Mouse (Mus musculus) small intestine, adult 2 months (tissue): ENCODE measurements at regions not wholly inside any gene's neighbourhood (a gene's known extent, or its start where the extent isn't known, plus 50 kb on each side); places are given as distances from the start of the nearest gene placed in this dataset.

ENCODE experiments used
- CTCF ChIP-seq: fragments of 200-500 bp; IDR thresholded peaks from 2 replicates; pipeline ENCODE4 v1.5.1; 2012; ENCODE audit warnings: low read depth, mild to moderate bottlenecking, control low read depth, inconsistent platforms, low read length, moderate library complexity, mixed read lengths; ENCODE audit not compliant: insufficient replicate concordance, insufficient read length; ENCODE audit errors: extremely low read depth
- POLR2A ChIP-seq: fragments of 200-500 bp; IDR thresholded peaks from 2 replicates; pipeline ENCODE4 v1.6.1; 2012; ENCODE audit warnings: low read depth, mild to moderate bottlenecking, control low read depth, inconsistent platforms, low read length, moderate library complexity

DNA sequence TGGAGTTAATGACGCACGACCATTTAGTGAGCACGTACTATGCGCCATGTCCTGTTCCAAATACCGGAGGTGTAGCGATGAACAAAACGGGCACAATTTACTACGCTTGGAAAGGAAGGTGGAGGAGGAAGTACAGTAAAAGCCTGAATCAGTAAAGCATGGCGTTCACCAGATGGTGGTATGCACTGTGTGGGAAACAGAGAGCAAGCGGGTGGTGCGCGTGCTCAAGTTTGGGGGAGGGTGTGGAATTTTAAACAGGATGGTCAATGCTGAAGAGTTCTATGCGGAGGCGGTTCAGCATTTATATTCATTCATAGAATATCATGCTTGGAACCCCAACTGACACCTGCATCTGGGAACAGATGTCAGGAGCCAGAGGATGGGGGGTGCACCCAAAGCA is 164.7 kb upstream of the Slco3a1 start:
- TF ChIP-seq CTCF (no peak), POLR2A (no peak)
